Mouse (Mus musculus) left cerebral cortex, adult 8-10 months (tissue): ENCODE results near the gene Ppp2r5a. TPM values are rescaled to one million over a fixed set of nuclear protein-coding genes. Genes with fewer than 3 reads are reported as not detected.

Experiments used
- DNase-seq, 2 experiments: peaks; one replicate each; pipeline ENCODE4 v3.0.0; 2022; ENCODE audit warnings: low spot score in 2 of 2
- total RNA-seq, 4 experiments: library from RNA; stranded (reverse); gene quantifications; 2 replicates each; pipeline ENCODE4 v1.2.4; 2022

Gene Ppp2r5a
- total RNA-seq, 4 experiments from 2014 or later: 73.1 to 84.9 (median 78.6) TPM

- DNase-seq: no peak
Observed at GRCm38 (mm10) chr1:191381955-191382736, 20.9 kb downstream of the Ppp2r5a start.

GRCm38 (mm10) chr1:191380843-191381242 lies 22.2 kb downstream of the Ppp2r5a start:
- DNase-seq: no peak

- no peak for DNase-seq
Observed at GRCm38 (mm10) chr1:191378080-191378479, 25.0 kb downstream of the Ppp2r5a start.

GRCm38 (mm10) chr1:191375644-191375998 lies 27.5 kb downstream of the Ppp2r5a start:
- no peak for DNase-seq

- no peak for DNase-seq
Observed at GRCm38 (mm10) chr1:191374993-191375643, 28.0 kb downstream of the Ppp2r5a start.

GRCm38 (mm10) chr1:191369140-191369539 lies 33.9 kb downstream of the Ppp2r5a start:
- no peak for DNase-seq

- no peak for DNase-seq
Observed at GRCm38 (mm10) chr1:191368193-191368592, 34.9 kb downstream of the Ppp2r5a start.

GRCm38 (mm10) chr1:191364477-191364876 lies 38.6 kb downstream of the Ppp2r5a start:
- no peak for DNase-seq

GRCm38 (mm10) chr1:191362412-191362811 lies 40.7 kb downstream of the Ppp2r5a start:
- DNase-seq: no peak

GRCm38 (mm10) chr1:191359478-191359877 lies 43.6 kb downstream of the Ppp2r5a start:
- no peak for DNase-seq

- no peak for DNase-seq
Observed at GRCm38 (mm10) chr1:191356936-191357335, 46.1 kb downstream of the Ppp2r5a start.

GRCm38 (mm10) chr1:191353836-191354235 lies 49.2 kb downstream of the Ppp2r5a start:
- no peak for DNase-seq

- DNase-seq: no peak
Observed at GRCm38 (mm10) chr1:191352786-191353488, 50.1 kb downstream of the Ppp2r5a start.

GRCm38 (mm10) chr1:191350355-191350754 lies 52.7 kb downstream of the Ppp2r5a start:
- DNase-seq: no peak

GRCm38 (mm10) chr1:191349486-191350037 lies 53.5 kb downstream of the Ppp2r5a start:
- no peak for DNase-seq

GRCm38 (mm10) chr1:191348996-191349395 lies 54.1 kb downstream of the Ppp2r5a start:
- no peak for DNase-seq

GRCm38 (mm10) chr1:191348592-191348991 lies 54.5 kb downstream of the Ppp2r5a start:
- DNase-seq: no peak

- no peak for DNase-seq
Observed at GRCm38 (mm10) chr1:191347602-191348001, 55.5 kb downstream of the Ppp2r5a start.

GRCm38 (mm10) chr1:191340530-191340929 lies 62.5 kb downstream of the Ppp2r5a start:
- no peak for DNase-seq

- DNase-seq: no peak
Observed at GRCm38 (mm10) chr1:191339876-191340275, 63.2 kb downstream of the Ppp2r5a start.

- no peak for DNase-seq
Observed at GRCm38 (mm10) chr1:191334500-191334899, 68.6 kb downstream of the Ppp2r5a start.

- DNase-seq: no peak
Observed at GRCm38 (mm10) chr1:191330356-191330755, 72.7 kb downstream of the Ppp2r5a start.
